Mouse (Mus musculus) forebrain, embryonic 16.5 days (tissue): ENCODE data around the gene Sos2. TPM values are rescaled to one million over a fixed set of nuclear protein-coding genes. Genes with fewer than 3 reads are reported as not detected.

ENCODE experiments used
- ATAC-seq: fragments of 200-750 bp; cut with Nextera tagmentation; 2 replicates; pipeline ENCODE4 v1.8.0; 2017; ENCODE audit warnings: mild to moderate bottlenecking, moderate library complexity
- H3K27ac ChIP-seq: fragments of 300-500 bp; sonication (generic); 2 replicates; pipeline ENCODE4 v1.5.1; 2014; ENCODE audit warnings: low read length, control low read depth
- H3K27me3 ChIP-seq: fragments of 300-500 bp; sonication (generic); replicated peaks from 2 replicates; pipeline ENCODE4 v1.6.1; 2014; ENCODE audit warnings: low read length; ENCODE audit not compliant: control insufficient read depth, insufficient read depth
- H3K36me3 ChIP-seq: fragments of 300-500 bp; sonication (generic); 2 replicates; pipeline ENCODE4 v1.6.1; 2014; ENCODE audit not compliant: control insufficient read depth, insufficient read depth
- H3K4me1 ChIP-seq: fragments of 300-500 bp; sonication (generic); replicated peaks from 2 replicates; pipeline ENCODE4 v1.6.1; 2014; ENCODE audit warnings: low read length; ENCODE audit not compliant: control insufficient read depth, insufficient read depth
- H3K4me2 ChIP-seq: fragments of 300-500 bp; sonication (generic); 2 replicates; pipeline ENCODE4 v1.6.1; 2014; ENCODE audit warnings: mild to moderate bottlenecking, low read length, control low read depth
- H3K4me3 ChIP-seq: fragments of 300-500 bp; sonication (generic); replicated peaks from 2 replicates; pipeline ENCODE4 v1.5.1; 2014; ENCODE audit warnings: mild to moderate bottlenecking, low read length, control low read depth
- H3K9ac ChIP-seq: fragments of 300-500 bp; sonication (generic); replicated peaks from 2 replicates; pipeline ENCODE4 v1.6.1; 2014; ENCODE audit warnings: low read depth, low read length, control low read depth
- H3K9me3 ChIP-seq: fragments of 300-500 bp; sonication (generic); 2 replicates; pipeline ENCODE4 v1.6.1; 2016; ENCODE audit warnings: low read length; ENCODE audit not compliant: control insufficient read depth
- whole genome bisulfite sequencing: fragments of 180-500 bp; shearing (Covaris S2); extraction: QIAGEN DNeasy Blood & Tissue Kit; methylation state at CpG from one replicate; pipeline ENCODE4 v1.1.7; 2014; 5-methylcytosine and 5-hydroxymethylcytosine counted together
- polyA plus RNA-seq: library from polyadenylated mRNA; unstranded; fragments of >200 nt; fragmentation: Nextera tagmentation; extraction: Ambion mirVana; gene quantifications from 2 replicates; pipeline ENCODE4 v1.2.1, GENCODE M21; 2015

Sos2 gene
- polyA plus RNA-seq, 1 experiment from 2014 or later: 11.8 TPM

- Histone ChIP-seq H3K27me3 (no peaks in the 10 kb centered on the region), H3K9ac (no peak overlapping the region), H3K9me3 (no peaks in the 10 kb centered on the region), H3K36me3 (no peaks in the 10 kb centered on the region), H3K4me1 (no peaks in the 10 kb centered on the region), H3K4me3 (no peak overlapping the region), H3K4me2 (no peak overlapping the region), H3K27ac (no peak overlapping the region)
- 87% methylated on average over 6 of the region's 6 CpGs for WGBS
- no peak for ATAC-seq
Measured at GRCm38 (mm10) chr12:69698352-69698751, 16.7 kb upstream of the Sos2 start.

- no peaks in the 10 kb centered on the region for H3K9me3 ChIP-seq
- no peaks in the 10 kb centered on the region for H3K27me3 ChIP-seq
- no peaks in the 10 kb centered on the region for H3K36me3 ChIP-seq
- no peaks in the 10 kb centered on the region for H3K4me1 ChIP-seq
- no peak overlapping the region for H3K9ac ChIP-seq
- no peak overlapping the region for H3K4me2 ChIP-seq
- WGBS: 81% methylated on average over 5 of the region's 5 CpGs
- no peak for ATAC-seq
- no peak overlapping the region for H3K27ac ChIP-seq
- no peak overlapping the region for H3K4me3 ChIP-seq
Measured at GRCm38 (mm10) chr12:69696746-69697145, 15.1 kb upstream of the Sos2 start.

DNA sequence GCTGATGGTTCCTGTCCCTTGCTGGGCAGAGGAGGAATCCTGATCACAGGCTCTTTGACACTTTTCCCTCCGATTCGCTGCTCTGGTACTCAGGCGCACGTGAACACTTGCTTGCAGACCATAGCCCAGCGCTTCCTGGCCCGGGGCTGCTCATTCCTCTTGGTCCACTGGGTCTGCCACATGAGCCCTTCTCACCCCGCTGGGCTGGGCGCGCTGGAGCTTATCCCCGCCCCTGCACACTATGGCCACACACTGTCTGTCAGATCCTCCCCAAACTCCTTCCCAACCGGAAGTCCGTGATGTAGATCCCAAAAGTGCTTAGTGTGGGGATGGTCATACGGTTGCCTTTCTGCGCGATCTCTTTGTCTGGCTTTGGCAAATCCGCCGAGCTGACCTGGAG lies 11.8 kb upstream of the Sos2 start:
- Histone ChIP-seq H3K4me2 (no peak overlapping the region), H3K4me3 (no peak overlapping the region), H3K36me3 (no peaks in the 10 kb centered on the region), H3K4me1 (no peaks in the 10 kb centered on the region), H3K9ac (no peak overlapping the region), H3K27me3 (no peaks in the 10 kb centered on the region), H3K27ac (no peak overlapping the region), H3K9me3 (no peaks in the 10 kb centered on the region)
- 77% methylated on average over 17 of the region's 17 CpGs for WGBS
- no peak for ATAC-seq

DNA sequence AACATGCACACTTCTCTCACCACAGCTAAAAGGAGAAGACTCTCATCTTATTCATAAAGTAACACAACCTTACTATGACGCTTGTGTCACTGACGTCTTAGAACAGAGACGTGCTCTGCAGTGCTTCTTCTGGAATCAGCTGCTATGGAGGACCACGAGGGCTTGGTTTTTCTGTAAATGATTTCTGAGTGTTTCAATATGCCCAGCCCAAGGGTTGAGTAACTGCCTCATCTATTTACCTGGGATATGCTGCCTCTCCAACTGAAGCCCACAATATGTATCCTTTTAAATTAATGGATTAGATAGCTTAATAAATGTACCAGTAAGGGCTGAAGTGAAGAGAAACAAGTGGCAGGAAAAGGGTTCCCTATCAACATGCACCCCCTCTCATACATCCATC lies 9.1 kb upstream of the Sos2 start:
- H3K9me3 ChIP-seq: no peaks in the 10 kb centered on the region
- no peaks in the 10 kb centered on the region for H3K4me1 ChIP-seq
- ATAC-seq: no peak
- 93% methylated on average over 4 of the region's 4 CpGs for WGBS
- no peak overlapping the region for H3K27ac ChIP-seq
- no peak overlapping the region for H3K9ac ChIP-seq
- no peaks in the 10 kb centered on the region for H3K27me3 ChIP-seq
- H3K4me3 ChIP-seq: no peak overlapping the region
- no peak overlapping the region for H3K4me2 ChIP-seq
- H3K36me3 ChIP-seq: no peaks in the 10 kb centered on the region

DNA sequence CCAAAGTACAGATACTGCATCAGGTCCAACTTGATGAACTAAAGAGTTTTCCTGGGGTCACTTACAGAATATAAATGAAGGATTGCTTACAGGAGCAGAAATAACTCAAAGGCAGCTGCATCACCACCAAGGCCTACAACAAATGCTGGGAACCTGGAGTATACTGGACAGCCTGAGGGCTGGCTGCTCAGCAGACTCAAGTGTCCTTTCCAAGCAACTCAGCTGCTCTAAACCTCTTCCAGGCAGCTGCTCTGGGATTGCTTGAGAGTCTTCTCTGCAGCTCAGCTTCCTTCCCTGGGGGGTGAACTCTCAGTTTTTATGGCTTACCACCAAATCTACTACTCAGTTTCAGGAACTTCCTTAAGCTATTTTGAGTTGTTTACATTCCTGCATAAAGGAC lies 7.4 kb upstream of the Sos2 start:
- H3K9me3 ChIP-seq: no peaks in the 10 kb centered on the region
- H3K27me3 ChIP-seq: no peaks in the 10 kb centered on the region
- H3K27ac ChIP-seq: no peak overlapping the region
- no peak for ATAC-seq
- H3K36me3 ChIP-seq: no peaks in the 10 kb centered on the region
- no peak overlapping the region for H3K9ac ChIP-seq
- H3K4me1 ChIP-seq: no peaks in the 10 kb centered on the region
- no peak overlapping the region for H3K4me3 ChIP-seq
- no peak overlapping the region for H3K4me2 ChIP-seq

DNA sequence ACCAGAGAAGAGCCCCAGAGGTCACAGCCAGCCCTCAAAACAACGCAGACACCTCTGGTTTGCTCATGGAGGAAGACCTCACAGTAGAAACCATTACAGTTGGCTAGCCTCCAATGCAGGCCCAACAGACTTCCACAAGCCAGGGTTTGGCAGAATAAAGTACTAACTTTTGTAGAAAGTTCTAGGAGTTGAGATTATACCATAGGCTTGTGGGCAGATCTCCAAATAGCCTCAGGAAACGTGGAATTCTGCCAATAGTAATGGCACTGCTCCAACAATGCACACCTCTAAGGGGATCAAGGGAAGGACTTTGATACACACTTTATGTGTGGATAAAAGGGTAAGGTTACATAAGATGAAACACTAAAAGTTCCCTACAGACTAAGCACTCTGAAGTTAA lies 6.7 kb upstream of the Sos2 start:
- H3K27ac ChIP-seq: no peak overlapping the region
- no peak for ATAC-seq
- no peaks in the 10 kb centered on the region for H3K36me3 ChIP-seq
- 0 out of 2 replicates have a peak, but pooled peaks cover 3% of the 10 kb centered on the region for H3K4me1 ChIP-seq
- no peaks in the 10 kb centered on the region for H3K9me3 ChIP-seq
- WGBS: 40% methylated on average over 2 of the region's 2 CpGs
- H3K4me2 ChIP-seq: no peak overlapping the region
- H3K27me3 ChIP-seq: no peaks in the 10 kb centered on the region
- no peak overlapping the region for H3K4me3 ChIP-seq
- no peak overlapping the region for H3K9ac ChIP-seq

DNA sequence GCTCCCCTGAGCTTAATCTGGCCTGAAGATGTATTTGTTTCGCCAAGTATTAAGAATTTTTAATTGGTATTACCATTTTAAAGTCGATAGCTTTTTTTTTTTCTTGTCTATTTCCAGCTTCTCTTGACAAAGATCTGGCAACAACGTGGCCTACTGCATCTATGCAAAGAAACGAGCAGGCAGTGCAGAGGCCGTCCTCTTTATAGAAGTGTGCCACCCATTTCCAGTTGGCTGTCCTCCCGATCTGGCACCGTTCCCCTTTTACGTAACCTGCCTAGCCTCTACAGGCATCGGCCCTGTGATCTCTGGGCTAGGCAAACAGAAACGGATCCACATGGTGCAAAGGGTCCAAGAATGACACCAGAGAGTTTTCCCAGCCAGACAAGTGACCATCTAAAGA lies 1.9 kb upstream of the Sos2 start:
- no peak for ATAC-seq
- H3K4me2 ChIP-seq: no peak overlapping the region
- 25% methylated on average over 10 of the region's 10 CpGs for WGBS

GRCm38 (mm10) chr12:69682788-69683419 lies 1.3 kb upstream of the Sos2 start:
- no peaks in the 10 kb centered on the region for H3K36me3 ChIP-seq
- no peak overlapping the region for H3K4me3 ChIP-seq
- H3K4me2 ChIP-seq: peak overlapping the region; percentile 71
- H3K4me1 ChIP-seq: peaks cover 15% of the 10 kb centered on the region
- H3K27me3 ChIP-seq: no peaks in the 10 kb centered on the region
- H3K27ac ChIP-seq: no peak overlapping the region
- H3K9ac ChIP-seq: no peak overlapping the region; the same call in 1 of the 2 replicates
- 44% methylated on average over 14 of the region's 14 CpGs for WGBS
- no peaks in the 10 kb centered on the region for H3K9me3 ChIP-seq
- ATAC-seq: no peak

More for the DNA sequence above, 1.9 kb upstream of the Sos2 start:
- Histone ChIP-seq H3K36me3 (no peaks in the 10 kb centered on the region), H3K4me1 (peaks cover 15% of the 10 kb centered on the region), H3K9ac (no peak overlapping the region), H3K27me3 (no peaks in the 10 kb centered on the region), H3K27ac (no peak overlapping the region), H3K9me3 (no peaks in the 10 kb centered on the region), H3K4me3 (no peak overlapping the region)

DNA sequence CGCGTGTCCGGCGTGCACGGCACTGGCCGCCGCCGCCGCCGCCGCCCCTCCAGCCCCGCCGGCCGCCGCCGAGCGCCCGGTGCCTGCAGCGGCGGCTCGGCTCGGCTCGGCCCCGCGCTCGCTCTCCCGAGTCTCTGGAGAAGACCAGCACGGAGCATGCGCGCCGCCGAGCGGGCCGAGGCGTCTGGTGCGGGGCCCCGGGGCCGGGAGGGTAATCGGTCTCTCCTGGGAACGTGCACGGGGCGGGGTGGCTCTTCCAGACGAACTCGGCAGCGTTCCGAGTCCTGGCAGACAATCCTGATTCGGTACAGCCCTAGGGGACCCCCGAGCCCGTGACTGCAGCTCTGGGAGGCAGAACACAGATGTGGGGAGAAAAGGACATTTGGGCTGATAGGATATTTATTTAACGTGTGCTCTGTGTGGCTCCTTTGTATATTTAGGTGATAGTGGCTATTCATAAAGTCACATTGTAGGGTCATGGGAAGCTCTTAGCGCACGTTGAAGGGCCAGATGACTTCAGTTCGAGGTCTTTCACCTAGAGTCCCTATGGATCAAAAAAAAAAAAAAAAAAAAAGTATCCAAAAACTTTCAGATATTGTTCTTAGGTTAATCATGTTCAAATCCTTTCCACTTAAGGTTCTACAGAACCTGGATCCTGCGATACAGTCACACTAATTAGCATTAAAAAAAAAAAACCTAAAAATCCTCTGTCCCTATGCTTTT lies 574 bp upstream of the Sos2 start:
- peak overlapping the region; percentile 92 for H3K9ac ChIP-seq
- no peaks in the 10 kb centered on the region for H3K9me3 ChIP-seq
- no peaks in the 10 kb centered on the region for H3K36me3 ChIP-seq
- H3K4me3 ChIP-seq: peak overlapping the region; percentile 97
- H3K27ac ChIP-seq: peak overlapping the region; percentile 95
- peak; percentile 89 for ATAC-seq
- H3K27me3 ChIP-seq: no peaks in the 10 kb centered on the region
- peaks cover 15% of the 10 kb centered on the region for H3K4me1 ChIP-seq
- H3K4me2 ChIP-seq: peak overlapping the region; percentile 71
- under 1% methylated on average over 27 of the region's 54 CpGs for WGBS
